Mouse (Mus musculus) heart, adult 2 months (tissue): ENCODE measurements around the gene Gm6899.
A peak's percentile ranks its signal among the peaks of the same experiment; 100 is the strongest.

Experiments
- CTCF ChIP-seq: fragments of 200-600 bp; IDR thresholded peaks from 2 replicates; pipeline ENCODE4 v1.8.1; 2022; ENCODE audit warnings: antibody characterized with exemption, mild to moderate bottlenecking, moderate library complexity
- EP300 ChIP-seq: fragments of 200-500 bp; IDR thresholded peaks from 2 replicates; pipeline ENCODE4 v1.6.1; 2011; ENCODE audit warnings: low read depth, low read length, control low read depth; ENCODE audit not compliant: insufficient read depth
- POLR2A ChIP-seq: fragments of 200-500 bp; IDR thresholded peaks from 2 replicates; pipeline ENCODE4 v1.6.1; 2011; ENCODE audit warnings: mild to moderate bottlenecking, low read depth, low read length, control low read depth; ENCODE audit not compliant: insufficient read depth

DNA sequence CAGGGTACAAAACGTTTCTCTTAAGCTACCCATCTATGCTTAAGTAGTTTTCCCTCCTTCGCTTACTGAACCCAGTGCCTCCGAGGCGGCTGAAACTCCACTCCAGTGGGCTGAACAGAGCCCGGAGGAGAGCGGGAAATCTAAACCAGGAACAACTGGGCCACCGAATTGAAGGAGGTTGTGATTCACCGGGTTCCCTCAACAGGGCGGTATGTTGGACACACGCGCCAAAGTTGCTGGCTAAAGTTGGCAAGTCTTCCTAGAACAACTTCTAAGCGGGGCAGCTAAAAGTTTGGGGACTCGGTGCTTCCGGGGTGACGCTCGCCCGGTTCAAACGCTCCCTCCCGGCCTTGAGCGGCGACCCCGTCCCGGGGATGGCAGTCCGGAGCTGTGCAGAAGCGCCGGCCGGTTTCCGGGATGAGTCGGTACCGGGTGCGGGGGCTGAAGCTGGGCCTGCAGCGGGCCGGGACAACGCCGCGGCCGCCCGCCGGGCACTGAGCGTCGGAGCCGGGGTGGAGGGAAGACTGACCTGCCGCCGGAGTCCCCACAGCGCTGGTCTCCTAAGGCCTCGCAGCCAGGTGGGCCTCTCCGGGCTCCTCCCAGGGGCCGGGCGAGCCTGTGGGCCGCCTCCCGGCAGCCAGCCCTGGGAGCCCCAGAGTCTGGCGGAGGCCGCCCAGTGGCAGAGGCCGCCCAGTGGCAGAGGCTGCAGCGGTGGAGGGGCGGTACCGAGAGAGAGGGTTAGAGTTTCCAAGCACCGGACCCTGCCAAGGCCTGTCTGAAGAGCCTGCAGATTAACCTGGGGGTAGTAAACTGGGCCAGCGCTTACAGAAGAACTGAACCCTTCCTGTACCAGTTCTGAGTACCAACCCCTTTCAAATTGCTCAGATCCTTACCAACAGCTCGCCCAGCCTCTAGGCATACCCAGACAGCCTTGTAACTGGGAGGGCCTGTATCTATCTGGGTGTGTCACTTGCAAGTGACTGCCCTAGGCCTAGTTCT lies at the start of gene Gm6899, which contains the start of gene Vrk2:
- TF ChIP-seq POLR2A (peak; percentile 25; the same call in 1 of the 2 replicates), CTCF (peak; percentile 55), EP300 (no peak)
